Mouse (Mus musculus) hindbrain, embryonic 14.5 days (tissue): ENCODE results near the gene Col6a4. TPM values are rescaled to one million over a fixed set of nuclear protein-coding genes. Genes with fewer than 3 reads are reported as not detected.

Experiments used
- ATAC-seq: fragments of 200-750 bp; cut with Nextera tagmentation; 2 replicates; pipeline ENCODE4 v1.8.0; 2017; ENCODE audit warnings: moderate number of reproducible peaks, mild to moderate bottlenecking, moderate TSS enrichment, moderate library complexity; ENCODE audit not compliant: low FRiP score
- DNase-seq: peaks from one replicate; pipeline ENCODE4 v3.0.0-alpha.2; 2015; ENCODE audit warnings: low spot score
- H3K27ac ChIP-seq: fragments of 300-500 bp; sonication (generic); 2 replicates; pipeline ENCODE4 v1.5.1; 2014; ENCODE audit warnings: mild to moderate bottlenecking, moderate library complexity
- H3K27me3 ChIP-seq: fragments of 300-500 bp; sonication (generic); 2 replicates; pipeline ENCODE4 v1.6.1; 2014; ENCODE audit warnings: mild to moderate bottlenecking, low read length, mixed read lengths; ENCODE audit not compliant: control insufficient read depth, insufficient read depth
- H3K36me3 ChIP-seq: fragments of 300-500 bp; sonication (generic); replicated peaks from 2 replicates; pipeline ENCODE4 v1.6.1; 2014; ENCODE audit not compliant: control insufficient read depth, insufficient read depth
- H3K4me1 ChIP-seq: fragments of 300-500 bp; sonication (generic); replicated peaks from 2 replicates; pipeline ENCODE4 v1.6.1; 2014; ENCODE audit warnings: antibody characterized with exemption, low read length, mixed read lengths; ENCODE audit not compliant: control insufficient read depth, insufficient read depth
- H3K4me2 ChIP-seq: fragments of 300-500 bp; sonication (generic); replicated peaks from 2 replicates; pipeline ENCODE4 v1.6.1; 2014; ENCODE audit warnings: mild to moderate bottlenecking, moderate library complexity
- H3K4me3 ChIP-seq: fragments of 300-500 bp; sonication (generic); replicated peaks from 2 replicates; pipeline ENCODE4 v1.5.1; 2014; ENCODE audit warnings: mild to moderate bottlenecking, low read length
- H3K9ac ChIP-seq: fragments of 300-500 bp; sonication (generic); 2 replicates; pipeline ENCODE4 v1.6.1; 2014
- H3K9me3 ChIP-seq: fragments of 300-500 bp; sonication (generic); 2 replicates; pipeline ENCODE4 v1.6.1; 2016; ENCODE audit warnings: low read length; ENCODE audit not compliant: control insufficient read depth
- WGBS: fragments of 180-500 bp; shearing (Covaris S2); extraction: QIAGEN DNeasy Blood & Tissue Kit; methylation state at CpG from one replicate; pipeline ENCODE4 v1.1.7; 2014; 5-methylcytosine and 5-hydroxymethylcytosine counted together
- polyA plus RNA-seq: library from polyadenylated mRNA; unstranded; fragments of >200 nt; fragmentation: Nextera tagmentation; extraction: Ambion mirVana; gene quantifications from 2 replicates; pipeline ENCODE4 v1.2.1, GENCODE M21; 2014

Gene Col6a4
- polyA plus RNA-seq, 1 experiment from 2014 or later, result 0.32 TPM

GRCm38 (mm10) chr9:106123599-106123998 lies 27.0 kb upstream of the Col6a4 start:
- no peaks in the 10 kb centered on the region for H3K27me3 ChIP-seq
- peaks cover 23% of the 10 kb centered on the region for H3K4me1 ChIP-seq
- no peak overlapping the region for H3K27ac ChIP-seq
- 44% methylated on average over 4 of the region's 4 CpGs for WGBS
- DNase-seq (peak; percentile 63), ATAC-seq (no peak)
- no peak overlapping the region for H3K4me3 ChIP-seq
- no peak overlapping the region for H3K4me2 ChIP-seq
- no peaks in the 10 kb centered on the region for H3K36me3 ChIP-seq
- no peak overlapping the region for H3K9ac ChIP-seq
- no peaks in the 10 kb centered on the region; the same call in 1 of the 2 replicates for H3K9me3 ChIP-seq

- no peak for ATAC-seq
- DNase-seq, result no peak
- H3K4me2 ChIP-seq, result no peak overlapping the region
- H3K27me3 ChIP-seq, result no peaks in the 10 kb centered on the region
- H3K36me3 ChIP-seq, result no peaks in the 10 kb centered on the region
- WGBS, result 45% methylated on average over 9 of the region's 9 CpGs
- no peak overlapping the region for H3K27ac ChIP-seq
- no peak overlapping the region for H3K9ac ChIP-seq
- no peaks in the 10 kb centered on the region for H3K9me3 ChIP-seq
- H3K4me1 ChIP-seq, result 0 out of 2 replicates have a peak, but pooled peaks cover 9% of the 10 kb centered on the region
- H3K4me3 ChIP-seq, result no peak overlapping the region
Observed at GRCm38 (mm10) chr9:106119075-106119474, 22.5 kb upstream of the Col6a4 start.

GRCm38 (mm10) chr9:106115801-106116424 lies 19.3 kb upstream of the Col6a4 start:
- no peak overlapping the region for H3K4me3 ChIP-seq
- ATAC-seq (peak; percentile 65; the same call in 1 of the 2 replicates), DNase-seq (peak; percentile 40)
- H3K4me2 ChIP-seq, result peak overlapping the region; percentile 39
- WGBS, result 24% methylated on average over 13 of the region's 13 CpGs
- H3K9ac ChIP-seq, result no peak overlapping the region
- H3K4me1 ChIP-seq, result 0 out of 2 replicates have a peak, but pooled peaks cover 9% of the 10 kb centered on the region
- no peaks in the 10 kb centered on the region for H3K27me3 ChIP-seq
- H3K9me3 ChIP-seq, result no peaks in the 10 kb centered on the region
- peak overlapping the region; percentile 54; the same call in 1 of the 2 replicates for H3K27ac ChIP-seq
- H3K36me3 ChIP-seq, result no peaks in the 10 kb centered on the region

- DNase-seq (peak; percentile 91), ATAC-seq (no peak)
- Histone ChIP-seq H3K36me3 (no peaks in the 10 kb centered on the region), H3K4me2 (no peak overlapping the region), H3K9ac (no peak overlapping the region), H3K9me3 (no peaks in the 10 kb centered on the region), H3K27ac (peak overlapping the region; percentile 23; the same call in 1 of the 2 replicates), H3K27me3 (no peaks in the 10 kb centered on the region), H3K4me3 (no peak overlapping the region), H3K4me1 (0 out of 2 replicates have a peak, but pooled peaks cover 5% of the 10 kb centered on the region)
- 30% methylated on average over 10 of the region's 10 CpGs for WGBS
Observed at GRCm38 (mm10) chr9:106112770-106113423, 16.3 kb upstream of the Col6a4 start.

GRCm38 (mm10) chr9:106106241-106106640 lies 9.7 kb upstream of the Col6a4 start:
- no peak overlapping the region for H3K4me3 ChIP-seq
- no peak overlapping the region for H3K27ac ChIP-seq
- H3K4me2 ChIP-seq, result no peak overlapping the region
- no peak for DNase-seq
- no peak for ATAC-seq
- no peaks in the 10 kb centered on the region for H3K4me1 ChIP-seq
- WGBS, result 86% methylated on average over 9 of the region's 9 CpGs
- no peaks in the 10 kb centered on the region for H3K9me3 ChIP-seq
- no peaks in the 10 kb centered on the region for H3K36me3 ChIP-seq
- no peaks in the 10 kb centered on the region for H3K27me3 ChIP-seq
- no peak overlapping the region for H3K9ac ChIP-seq

- Histone ChIP-seq H3K27ac (no peak overlapping the region), H3K4me2 (no peak overlapping the region), H3K9ac (no peak overlapping the region), H3K4me1 (no peaks in the 10 kb centered on the region), H3K27me3 (no peaks in the 10 kb centered on the region), H3K9me3 (no peaks in the 10 kb centered on the region), H3K4me3 (no peak overlapping the region), H3K36me3 (no peaks in the 10 kb centered on the region)
- ATAC-seq (no peak), DNase-seq (no peak)
- 54% methylated on average over 7 of the region's 7 CpGs for WGBS
Observed at GRCm38 (mm10) chr9:106104401-106104800, 7.8 kb upstream of the Col6a4 start.

GRCm38 (mm10) chr9:106101166-106101565 lies 4.6 kb upstream of the Col6a4 start:
- H3K4me1 ChIP-seq, result no peaks in the 10 kb centered on the region
- 77% methylated on average over 5 of the region's 5 CpGs for WGBS
- no peaks in the 10 kb centered on the region for H3K27me3 ChIP-seq
- H3K9ac ChIP-seq, result no peak overlapping the region
- no peak overlapping the region for H3K27ac ChIP-seq
- no peaks in the 10 kb centered on the region for H3K36me3 ChIP-seq
- H3K4me2 ChIP-seq, result no peak overlapping the region
- DNase-seq, result no peak
- no peak overlapping the region for H3K4me3 ChIP-seq
- ATAC-seq, result no peak
- no peaks in the 10 kb centered on the region for H3K9me3 ChIP-seq

GRCm38 (mm10) chr9:106100262-106100661 lies 3.7 kb upstream of the Col6a4 start:
- Histone ChIP-seq H3K36me3 (no peaks in the 10 kb centered on the region), H3K9me3 (no peaks in the 10 kb centered on the region), H3K4me2 (no peak overlapping the region), H3K27ac (no peak overlapping the region), H3K27me3 (no peaks in the 10 kb centered on the region), H3K4me1 (no peaks in the 10 kb centered on the region), H3K4me3 (no peak overlapping the region), H3K9ac (no peak overlapping the region)
- no peak for ATAC-seq
- no peak for DNase-seq
- 60% methylated on average over 9 of the region's 9 CpGs for WGBS

- Histone ChIP-seq H3K4me3 (no peak overlapping the region), H3K9ac (no peak overlapping the region), H3K36me3 (no peaks in the 10 kb centered on the region), H3K4me2 (peak overlapping the region; percentile 27), H3K27me3 (no peaks in the 10 kb centered on the region), H3K27ac (no peak overlapping the region), H3K9me3 (no peaks in the 10 kb centered on the region), H3K4me1 (no peaks in the 10 kb centered on the region)
- ATAC-seq (no peak), DNase-seq (peak; percentile 40)
- WGBS, result 76% methylated on average over 22 of the region's 22 CpGs
Observed at GRCm38 (mm10) chr9:106099379-106100021, 2.9 kb upstream of the Col6a4 start.
